Mouse (Mus musculus) midbrain, embryonic 15.5 days (tissue): ENCODE results near the gene Gm10197. TPM values are rescaled to one million over a fixed set of nuclear protein-coding genes. Genes with fewer than 3 reads are reported as not detected.
A peak's percentile ranks its signal among the peaks of the same experiment; 100 is the strongest.

ENCODE experiments used
- ATAC-seq: fragments of 200-750 bp; cut with Nextera tagmentation; replicated peaks from 2 replicates; pipeline ENCODE4 v1.8.0; 2017; ENCODE audit warnings: moderate TSS enrichment
- H3K27ac ChIP-seq: fragments of 300-500 bp; sonication (generic); 2 replicates; pipeline ENCODE4 v1.5.1; 2015; ENCODE audit warnings: mild to moderate bottlenecking, inconsistent platforms
- H3K27me3 ChIP-seq: fragments of 300-500 bp; sonication (generic); replicated peaks from 2 replicates; pipeline ENCODE4 v1.6.1; 2015; ENCODE audit warnings: inconsistent platforms
- H3K36me3 ChIP-seq: fragments of 300-500 bp; sonication (generic); replicated peaks from 2 replicates; pipeline ENCODE4 v1.6.1; 2015; ENCODE audit warnings: inconsistent platforms
- H3K4me1 ChIP-seq: fragments of 300-500 bp; sonication (generic); 2 replicates; pipeline ENCODE4 v1.6.1; 2015; ENCODE audit warnings: inconsistent platforms
- H3K4me2 ChIP-seq: fragments of 300-500 bp; sonication (generic); 2 replicates; pipeline ENCODE4 v1.6.1; 2015; ENCODE audit warnings: inconsistent platforms, mild to moderate bottlenecking, moderate library complexity
- H3K4me3 ChIP-seq: fragments of 300-500 bp; sonication (generic); 2 replicates; pipeline ENCODE4 v1.5.1; 2015; ENCODE audit warnings: mild to moderate bottlenecking, inconsistent platforms
- H3K9ac ChIP-seq: fragments of 300-500 bp; sonication (generic); 2 replicates; pipeline ENCODE4 v1.6.1; 2015; ENCODE audit warnings: mild to moderate bottlenecking, inconsistent platforms
- H3K9me3 ChIP-seq: fragments of 300-500 bp; sonication (generic); 2 replicates; pipeline ENCODE4 v1.6.1; 2016; ENCODE audit warnings: inconsistent platforms
- WGBS: fragments of 180-500 bp; shearing (Covaris S2); methylation state at CpG from one replicate; pipeline ENCODE4 v1.1.7; 2015; ENCODE audit warnings: mixed read lengths; 5-methylcytosine and 5-hydroxymethylcytosine counted together
- polyA plus RNA-seq: library from polyadenylated mRNA; unstranded; fragments of >200 nt; fragmentation: Nextera tagmentation; extraction: Ambion mirVana; gene quantifications from 2 replicates; pipeline ENCODE4 v1.2.1, GENCODE M21; 2015

Gm10197 gene
- polyA plus RNA-seq, 1 experiment from 2014 or later: not detected

- Histone ChIP-seq H3K4me3 (no peak overlapping the region), H3K9me3 (no peaks in the 10 kb centered on the region), H3K4me2 (no peak overlapping the region), H3K27ac (no peak overlapping the region), H3K27me3 (no peaks in the 10 kb centered on the region), H3K9ac (no peak overlapping the region), H3K36me3 (no peaks in the 10 kb centered on the region; the same call in 1 of the 2 replicates), H3K4me1 (peaks cover 11% of the 10 kb centered on the region)
- ATAC-seq: no peak
- 83% methylated on average over 11 of the region's 11 CpGs for WGBS
These were observed 5.3 kb downstream of the Gm10197 start for GRCm38 (mm10) chr19:53366057-53366775.

DNA sequence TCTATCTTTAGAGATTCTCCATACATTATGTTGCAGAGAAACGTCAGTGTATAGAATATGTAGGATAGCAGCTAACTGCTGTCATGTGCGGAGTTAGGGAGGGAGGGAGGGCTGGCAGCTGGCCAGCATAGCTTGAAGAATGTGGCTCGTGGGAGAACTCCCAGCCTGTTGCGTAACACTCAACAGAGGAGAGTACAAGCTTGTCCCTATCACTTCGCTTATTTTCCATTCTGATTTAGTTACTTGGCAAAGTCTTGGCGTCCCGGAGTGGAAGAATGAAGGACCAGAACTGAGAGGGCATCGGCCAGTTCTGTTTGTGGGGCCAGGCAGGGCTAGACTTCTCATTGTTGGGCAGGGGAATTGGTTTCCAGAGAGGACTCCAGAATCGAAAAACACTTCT is 6.6 kb downstream of the Gm10197 start:
- Histone ChIP-seq H3K9me3 (no peaks in the 10 kb centered on the region), H3K4me2 (no peak overlapping the region), H3K27ac (0 out of 2 replicates have a peak overlapping the region, but pooled peaks have one; percentile 26), H3K36me3 (no peaks in the 10 kb centered on the region), H3K9ac (no peak overlapping the region), H3K4me1 (peaks cover 18% of the 10 kb centered on the region), H3K27me3 (no peaks in the 10 kb centered on the region), H3K4me3 (no peak overlapping the region)
- WGBS: 41% methylated on average over 9 of the region's 9 CpGs
- no peak for ATAC-seq

- Histone ChIP-seq H3K36me3 (no peaks in the 10 kb centered on the region), H3K4me1 (peaks cover 21% of the 10 kb centered on the region), H3K27ac (no peak overlapping the region), H3K4me2 (no peak overlapping the region), H3K9me3 (no peaks in the 10 kb centered on the region), H3K27me3 (no peaks in the 10 kb centered on the region), H3K4me3 (no peak overlapping the region), H3K9ac (no peak overlapping the region)
- ATAC-seq: no peak
- WGBS: 68% methylated on average over 2 of the region's 2 CpGs
These were observed 7.0 kb downstream of the Gm10197 start for GRCm38 (mm10) chr19:53364551-53364950.

- no peaks in the 10 kb centered on the region for H3K9me3 ChIP-seq
- H3K9ac ChIP-seq: no peak overlapping the region
- peaks cover 24% of the 10 kb centered on the region for H3K4me1 ChIP-seq
- WGBS: 50% methylated on average over 2 of the region's 2 CpGs
- no peak for ATAC-seq
- H3K4me2 ChIP-seq: no peak overlapping the region
- H3K27me3 ChIP-seq: no peaks in the 10 kb centered on the region
- H3K4me3 ChIP-seq: no peak overlapping the region
- H3K36me3 ChIP-seq: no peaks in the 10 kb centered on the region
- H3K27ac ChIP-seq: no peak overlapping the region
These were observed 8.6 kb downstream of the Gm10197 start for GRCm38 (mm10) chr19:53362967-53363366.

- Histone ChIP-seq H3K4me2 (peak overlapping the region; percentile 34; the same call in 1 of the 2 replicates), H3K9ac (no peak overlapping the region), H3K4me1 (peaks cover 17% of the 10 kb centered on the region), H3K9me3 (no peaks in the 10 kb centered on the region), H3K27ac (peak overlapping the region; percentile 59), H3K27me3 (no peaks in the 10 kb centered on the region), H3K4me3 (no peak overlapping the region), H3K36me3 (no peaks in the 10 kb centered on the region)
- no peak for ATAC-seq
- WGBS: 49% methylated on average over 8 of the region's 8 CpGs
These were observed 11.2 kb downstream of the Gm10197 start for GRCm38 (mm10) chr19:53360265-53360958.

DNA sequence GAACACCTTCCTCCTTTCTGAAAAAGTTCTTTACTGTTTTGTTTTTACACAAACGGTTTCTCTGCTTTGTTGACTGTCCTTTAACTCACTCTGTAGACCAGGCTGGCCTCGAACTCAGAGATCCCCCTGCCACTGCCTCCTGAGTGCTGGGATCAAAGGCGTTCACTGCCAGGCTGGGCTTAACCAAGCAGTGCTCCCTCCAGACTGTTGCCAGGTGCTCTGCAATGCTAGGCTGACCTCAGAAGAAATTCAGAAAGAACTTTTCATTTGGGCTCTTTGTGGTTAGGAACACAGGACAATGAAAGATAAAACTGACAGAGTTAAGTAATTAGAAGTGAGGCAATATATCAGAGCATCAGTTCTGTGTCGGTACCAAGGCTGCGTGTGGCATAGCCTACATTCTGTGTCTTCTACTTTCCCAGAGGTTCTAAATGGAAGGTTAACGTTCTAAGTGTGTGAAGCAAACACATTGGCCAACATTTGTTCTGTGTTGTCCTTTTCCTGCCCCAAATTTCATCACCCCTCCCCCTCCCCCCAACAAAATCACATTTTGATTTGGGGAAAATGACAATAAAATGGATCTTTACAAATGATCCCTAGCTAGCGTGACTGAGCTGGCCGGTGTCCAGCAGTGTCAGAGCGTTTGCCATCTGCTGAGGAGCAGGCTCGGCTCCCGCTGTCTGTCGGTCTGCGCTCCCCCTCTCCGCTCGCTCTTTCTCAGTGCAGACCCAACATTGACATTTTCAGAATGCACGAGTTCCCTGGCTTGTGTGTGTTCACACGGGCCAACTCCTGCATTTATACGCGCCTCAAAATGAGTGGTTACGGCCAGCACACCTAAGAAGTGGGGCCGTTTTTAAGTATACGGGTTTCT is 12.2 kb downstream of the Gm10197 start:
- Histone ChIP-seq H3K4me1 (peaks cover 17% of the 10 kb centered on the region), H3K4me2 (peak overlapping the region; percentile 34), H3K4me3 (0 out of 2 replicates have a peak overlapping the region, but pooled peaks have one; percentile 1), H3K9ac (no peak overlapping the region), H3K9me3 (no peaks in the 10 kb centered on the region), H3K36me3 (no peaks in the 10 kb centered on the region), H3K27ac (peak overlapping the region; percentile 59), H3K27me3 (no peaks in the 10 kb centered on the region)
- 41% methylated on average over 22 of the region's 22 CpGs for WGBS
- peak; percentile 78 for ATAC-seq

GRCm38 (mm10) chr19:53355065-53355464 is 16.5 kb downstream of the Gm10197 start:
- 86% methylated on average over 16 of the region's 16 CpGs for WGBS
- H3K9me3 ChIP-seq: no peaks in the 10 kb centered on the region
- ATAC-seq: no peak
- no peaks in the 10 kb centered on the region for H3K27me3 ChIP-seq
- H3K4me3 ChIP-seq: no peak overlapping the region
- H3K9ac ChIP-seq: no peak overlapping the region
- H3K27ac ChIP-seq: no peak overlapping the region
- H3K36me3 ChIP-seq: no peaks in the 10 kb centered on the region
- H3K4me1 ChIP-seq: peaks cover 14% of the 10 kb centered on the region
- no peak overlapping the region for H3K4me2 ChIP-seq

DNA sequence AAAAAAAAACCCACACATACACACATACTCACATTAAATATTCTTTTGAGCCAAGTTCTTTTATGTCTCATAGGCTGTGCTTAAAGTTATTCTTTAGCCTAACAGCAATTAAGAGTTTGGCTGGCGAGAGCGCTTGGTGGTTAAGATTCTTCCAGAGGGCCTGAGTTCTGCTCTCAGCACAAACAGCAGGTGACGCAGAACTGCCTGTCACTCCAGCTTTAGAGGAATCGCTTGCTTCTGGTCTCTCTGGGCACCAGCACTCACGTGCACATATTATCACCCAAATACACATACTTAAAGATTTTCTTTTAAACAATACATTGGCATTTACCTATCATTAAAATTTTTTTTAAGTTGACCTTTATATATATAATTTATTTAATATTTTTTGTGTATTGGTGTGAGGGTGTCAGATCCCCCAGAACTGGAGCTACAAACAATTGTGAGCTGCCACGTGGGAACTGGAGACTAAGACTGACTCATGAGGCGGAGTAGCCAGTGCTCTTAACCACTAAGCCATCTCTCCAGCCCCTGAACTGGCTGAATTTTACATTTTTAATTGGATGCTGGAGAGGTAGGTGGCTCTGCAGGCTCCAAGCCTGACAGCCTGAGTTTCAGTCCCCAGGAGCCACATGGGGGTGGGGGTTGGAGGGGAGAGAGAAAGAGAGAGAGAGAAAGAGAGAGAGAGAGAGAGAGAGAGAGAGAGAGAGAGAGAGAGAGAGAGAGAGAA is 17.1 kb downstream of the Gm10197 start:
- no peaks in the 10 kb centered on the region for H3K9me3 ChIP-seq

DNA sequence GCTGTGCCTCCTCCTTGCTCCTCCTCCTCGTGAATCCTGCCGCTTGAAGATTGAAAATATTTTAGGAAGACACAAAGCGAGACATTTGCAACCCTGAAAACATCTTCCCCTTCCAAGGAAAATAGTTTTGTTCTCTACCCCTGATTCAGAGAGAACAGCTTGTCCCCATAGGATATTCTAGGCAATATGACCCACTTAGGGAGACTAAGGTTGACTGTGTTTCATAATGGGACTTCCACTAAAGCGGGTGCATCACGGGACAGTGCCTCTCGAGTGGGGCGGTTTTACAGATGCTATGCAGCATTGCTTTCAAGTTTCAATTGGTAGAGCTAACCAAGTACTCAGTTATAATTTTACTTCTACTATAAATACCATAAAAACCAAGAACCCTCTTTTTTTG is 17.7 kb downstream of the Gm10197 start:
- no peaks in the 10 kb centered on the region for H3K36me3 ChIP-seq
- 87% methylated on average over 7 of the region's 7 CpGs for WGBS
- no peak overlapping the region for H3K27ac ChIP-seq
- 0 out of 2 replicates have a peak, but pooled peaks cover 3% of the 10 kb centered on the region for H3K4me1 ChIP-seq
- H3K27me3 ChIP-seq: no peaks in the 10 kb centered on the region
- no peaks in the 10 kb centered on the region for H3K9me3 ChIP-seq
- H3K4me2 ChIP-seq: no peak overlapping the region
- H3K9ac ChIP-seq: no peak overlapping the region
- no peak overlapping the region for H3K4me3 ChIP-seq
- ATAC-seq: no peak

More for the DNA sequence above, 17.1 kb downstream of the Gm10197 start:
- no peaks in the 10 kb centered on the region for H3K36me3 ChIP-seq
- H3K4me3 ChIP-seq: no peak overlapping the region
- H3K4me2 ChIP-seq: no peak overlapping the region
- 62% methylated on average over 7 of the region's 7 CpGs for WGBS
- no peak overlapping the region for H3K27ac ChIP-seq
- ATAC-seq: no peak
- no peaks in the 10 kb centered on the region for H3K27me3 ChIP-seq
- no peak overlapping the region for H3K9ac ChIP-seq
- peaks cover 8% of the 10 kb centered on the region for H3K4me1 ChIP-seq

GRCm38 (mm10) chr19:53345766-53346165 is 25.8 kb downstream of the Gm10197 start:
- peaks cover 19% of the 10 kb centered on the region for H3K4me1 ChIP-seq
- no peak overlapping the region for H3K9ac ChIP-seq
- no peaks in the 10 kb centered on the region for H3K27me3 ChIP-seq
- no peak overlapping the region for H3K27ac ChIP-seq
- 84% methylated on average over 14 of the region's 14 CpGs for WGBS
- no peak for ATAC-seq
- no peak overlapping the region for H3K4me2 ChIP-seq
- H3K4me3 ChIP-seq: no peak overlapping the region
- no peaks in the 10 kb centered on the region for H3K36me3 ChIP-seq
- no peaks in the 10 kb centered on the region for H3K9me3 ChIP-seq

GRCm38 (mm10) chr19:53344062-53344461 is 27.5 kb downstream of the Gm10197 start:
- Histone ChIP-seq H3K27ac (no peak overlapping the region), H3K36me3 (no peaks in the 10 kb centered on the region), H3K4me1 (peaks cover 28% of the 10 kb centered on the region), H3K9ac (no peak overlapping the region), H3K4me3 (no peak overlapping the region), H3K27me3 (no peaks in the 10 kb centered on the region), H3K9me3 (no peaks in the 10 kb centered on the region), H3K4me2 (no peak overlapping the region)
- WGBS: 79% methylated on average over 16 of the region's 16 CpGs
- ATAC-seq: no peak
